Mouse (Mus musculus): Measurements from ENCODE around the gene Adamts17. TPM values are rescaled to one million over a fixed set of nuclear protein-coding genes. Genes with fewer than 3 reads are reported as not detected.

Adamts17 gene
- polyA plus RNA-seq, 1 experiment: not detected

DNA sequence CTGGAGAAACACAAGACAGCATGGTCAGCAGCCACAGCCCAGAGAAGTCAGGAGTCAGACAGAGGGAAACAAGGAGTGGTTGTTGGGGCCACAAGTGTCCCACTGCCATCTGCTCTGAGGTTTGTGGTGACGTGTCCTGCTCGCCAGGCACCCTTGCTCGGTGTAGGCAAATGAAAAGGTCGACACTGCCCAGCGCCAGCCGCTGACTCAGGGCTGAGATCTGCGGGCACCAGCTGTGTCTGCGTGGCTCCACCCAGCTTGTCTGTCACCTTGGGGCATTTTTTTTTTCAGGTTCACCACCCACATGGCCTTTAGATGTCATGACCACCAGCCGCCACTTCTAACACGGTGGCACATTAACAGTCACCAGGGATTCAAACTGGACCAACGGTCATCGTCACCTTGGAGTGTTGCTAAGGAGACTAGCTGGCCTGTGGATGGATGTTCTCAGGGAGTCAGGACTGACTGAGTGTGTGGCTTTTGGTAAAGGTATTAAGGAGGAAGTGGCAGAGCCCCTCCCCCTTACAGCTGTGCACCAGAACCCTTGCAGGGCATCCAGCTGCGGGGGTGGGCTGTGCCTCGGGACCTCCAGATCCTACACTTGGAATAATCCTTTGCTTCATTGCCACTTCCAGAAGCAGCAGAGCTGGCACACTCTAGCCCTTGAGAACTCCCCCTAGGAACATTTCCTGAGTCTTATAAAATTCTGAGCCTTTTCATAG is 273.1 kb downstream of the Adamts17 start:
- Histone ChIP-seq H3K36me3 (replicated peaks; ENCODE audit: low read length) (no peaks in the 10 kb centered on the region), H3K27me3 (replicated peaks) (peaks cover 4% of the 10 kb centered on the region), H3K9me3 (peaks cover 22% of the 10 kb centered on the region), H3K4me1 (peaks cover 4% of the 10 kb centered on the region; the same call in 1 of the 2 replicates), H3K4me3 (replicated peaks) (no peak overlapping the region)
- TF ChIP-seq GATA1 (IDR thresholded peaks at IDR 0.05; ENCODE audit: borderline replicate concordance, low read length) (no peak), FLI1 (IDR thresholded peaks at IDR 0.05; ENCODE audit: low read length) (no peak)

- Histone ChIP-seq H3K9me3 (peaks cover 29% of the 10 kb centered on the region), H3K36me3 (replicated peaks; ENCODE audit: low read length) (no peaks in the 10 kb centered on the region)
- TF ChIP-seq GATA1 (IDR thresholded peaks at IDR 0.05; ENCODE audit: borderline replicate concordance, low read length): no peak
- TF ChIP-seq FLI1 (IDR thresholded peaks at IDR 0.05; ENCODE audit: low read length): no peak
Observed at GRCm38 (mm10) chr7:67114056-67114455, 274.5 kb downstream of the Adamts17 start.

GRCm38 (mm10) chr7:67115056-67115455 is 275.5 kb downstream of the Adamts17 start:
- Histone ChIP-seq H3K36me3 (replicated peaks; ENCODE audit: low read length) (no peaks in the 10 kb centered on the region), H3K4me1 (peaks cover 4% of the 10 kb centered on the region; the same call in 1 of the 2 replicates), H3K9me3 (peaks cover 29% of the 10 kb centered on the region), H3K4me3 (replicated peaks) (no peak overlapping the region), H3K27me3 (replicated peaks) (peaks cover 3% of the 10 kb centered on the region)
- TF ChIP-seq FLI1 (IDR thresholded peaks at IDR 0.05; ENCODE audit: low read length) (no peak), GATA1 (IDR thresholded peaks at IDR 0.05; ENCODE audit: borderline replicate concordance, low read length) (no peak)

More at GRCm38 (mm10) chr7:67114056-67114455, 274.5 kb downstream of the Adamts17 start:
- Histone ChIP-seq H3K27me3 (replicated peaks) (peaks cover 3% of the 10 kb centered on the region), H3K4me1 (peaks cover 4% of the 10 kb centered on the region; the same call in 1 of the 2 replicates), H3K4me3 (replicated peaks) (peak overlapping the region; percentile 29)

DNA sequence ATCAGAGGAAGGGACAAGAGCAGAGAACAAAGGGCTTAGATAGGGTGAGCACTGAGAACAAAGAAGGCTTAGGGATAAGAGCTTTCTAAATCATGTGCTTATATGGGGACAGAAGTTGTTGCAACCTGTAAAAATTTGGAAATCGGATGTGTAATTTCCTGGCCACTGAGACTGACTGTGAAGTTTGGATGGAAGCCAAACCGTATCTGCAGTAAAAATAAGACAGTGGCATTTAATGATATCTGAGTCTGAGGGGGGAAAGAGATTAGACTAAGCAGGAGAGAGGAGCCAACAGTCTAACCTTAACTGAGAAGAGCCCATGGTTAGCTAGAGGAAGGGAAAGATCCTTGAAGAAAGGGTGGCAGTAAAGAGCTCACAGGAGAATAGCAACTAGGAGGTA is 295.6 kb downstream of the Adamts17 start:
- no peaks in the 10 kb centered on the region for H3K4me1 ChIP-seq
- H3K4me3 ChIP-seq (replicated peaks): no peak overlapping the region
- no peaks in the 10 kb centered on the region for H3K9me3 ChIP-seq
- H3K36me3 ChIP-seq (replicated peaks; ENCODE audit: low read length): no peaks in the 10 kb centered on the region
- TF ChIP-seq GATA1 (IDR thresholded peaks at IDR 0.05; ENCODE audit: borderline replicate concordance, low read length) (no peak), FLI1 (IDR thresholded peaks at IDR 0.05; ENCODE audit: low read length) (no peak)
- H3K27me3 ChIP-seq (replicated peaks): peaks cover 9% of the 10 kb centered on the region

DNA sequence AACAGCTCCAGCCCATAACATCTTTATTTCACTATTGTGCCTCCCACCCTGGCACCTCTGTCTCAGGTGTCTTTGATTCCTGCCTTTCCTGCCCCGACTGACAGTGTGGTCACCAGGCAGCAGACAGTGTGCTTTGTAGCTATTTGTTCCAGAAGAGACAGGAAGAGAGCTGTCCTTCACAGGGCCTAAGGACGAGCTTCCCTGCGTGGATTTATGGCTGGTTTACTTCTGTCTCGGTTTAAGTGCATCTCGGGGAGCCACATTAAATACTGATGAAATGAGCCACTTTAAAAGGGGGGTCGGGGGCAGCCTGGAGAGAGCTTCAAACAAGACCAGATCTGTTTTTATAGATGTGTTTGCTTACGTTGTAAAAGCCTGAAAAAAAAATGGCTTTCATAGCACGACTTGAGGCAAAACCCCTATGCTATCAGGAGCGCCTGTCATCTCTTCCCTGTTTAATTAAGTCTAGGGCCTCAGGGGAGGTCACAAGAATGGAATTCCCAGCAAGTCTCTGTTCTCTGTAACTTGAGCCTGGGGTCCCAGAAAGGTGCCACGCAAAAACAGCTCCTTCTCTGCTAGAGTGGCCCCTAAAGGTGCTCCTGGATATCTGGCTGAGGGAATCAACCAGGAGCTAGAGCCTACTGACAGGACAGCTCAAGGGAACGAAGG is 302.9 kb downstream of the Adamts17 start:
- TF ChIP-seq GATA1 (IDR thresholded peaks at IDR 0.05; ENCODE audit: borderline replicate concordance, low read length) (no peak), FLI1 (IDR thresholded peaks at IDR 0.05; ENCODE audit: low read length) (no peak)

DNA sequence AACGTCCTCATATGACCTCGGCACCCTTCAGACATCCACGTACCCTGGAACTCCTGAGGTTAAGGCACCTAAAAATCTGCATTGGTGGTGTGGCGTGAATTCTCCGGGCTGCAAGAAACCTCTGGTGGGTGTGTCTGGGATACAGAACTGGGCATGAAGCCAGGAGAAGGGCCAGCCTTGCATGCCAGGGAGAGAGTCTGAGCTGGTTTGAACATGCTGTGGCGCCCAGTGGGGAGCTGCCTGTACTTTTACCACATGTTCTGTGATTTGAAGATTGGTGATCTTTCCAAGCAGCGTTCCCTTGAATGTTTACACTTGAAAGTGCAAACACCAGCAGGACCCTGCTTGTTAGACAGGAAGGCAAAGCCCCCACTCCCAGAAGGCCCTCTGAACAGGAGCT is 306.2 kb downstream of the Adamts17 start:
- Histone ChIP-seq H3K4me3 (replicated peaks) (no peak overlapping the region), H3K9me3 (no peaks in the 10 kb centered on the region), H3K27me3 (replicated peaks) (peaks cover 4% of the 10 kb centered on the region), H3K4me1 (no peaks in the 10 kb centered on the region), H3K36me3 (replicated peaks; ENCODE audit: low read length) (no peaks in the 10 kb centered on the region)
- TF ChIP-seq GATA1 (IDR thresholded peaks at IDR 0.05; ENCODE audit: borderline replicate concordance, low read length): no peak
- no peak for TF ChIP-seq FLI1 (IDR thresholded peaks at IDR 0.05; ENCODE audit: low read length)

More for the DNA sequence above, 302.9 kb downstream of the Adamts17 start:
- Histone ChIP-seq H3K9me3 (no peaks in the 10 kb centered on the region), H3K4me3 (replicated peaks) (no peak overlapping the region), H3K4me1 (no peaks in the 10 kb centered on the region), H3K27me3 (replicated peaks) (peaks cover 13% of the 10 kb centered on the region), H3K36me3 (replicated peaks; ENCODE audit: low read length) (no peaks in the 10 kb centered on the region)

DNA sequence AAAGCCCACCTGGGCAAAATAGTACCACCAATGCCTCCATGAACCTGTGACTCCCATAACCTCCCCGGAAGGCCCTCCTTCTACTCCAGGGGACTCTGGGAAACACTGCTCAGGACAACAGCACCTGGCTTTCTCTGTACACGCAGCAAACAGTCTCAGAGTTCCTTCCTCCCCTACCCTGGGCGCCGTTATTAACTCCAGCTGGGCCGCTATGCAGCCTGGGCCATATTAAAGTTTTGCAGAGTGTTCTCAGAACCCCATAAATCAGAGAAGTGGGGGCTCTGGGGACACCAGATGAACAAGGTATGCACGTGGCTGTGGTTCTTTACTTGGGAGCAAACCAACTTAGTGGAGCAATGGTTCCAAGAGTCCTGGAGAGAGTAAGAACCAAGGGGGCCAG is 306.6 kb downstream of the Adamts17 start:
- H3K36me3 ChIP-seq (replicated peaks; ENCODE audit: low read length): no peaks in the 10 kb centered on the region
- no peak overlapping the region for H3K4me3 ChIP-seq (replicated peaks)
- H3K4me1 ChIP-seq: no peaks in the 10 kb centered on the region
- no peaks in the 10 kb centered on the region for H3K9me3 ChIP-seq
- no peak for TF ChIP-seq FLI1 (IDR thresholded peaks at IDR 0.05; ENCODE audit: low read length)
- TF ChIP-seq GATA1 (IDR thresholded peaks at IDR 0.05; ENCODE audit: borderline replicate concordance, low read length): no peak
- H3K27me3 ChIP-seq (replicated peaks): peaks cover 4% of the 10 kb centered on the region

DNA sequence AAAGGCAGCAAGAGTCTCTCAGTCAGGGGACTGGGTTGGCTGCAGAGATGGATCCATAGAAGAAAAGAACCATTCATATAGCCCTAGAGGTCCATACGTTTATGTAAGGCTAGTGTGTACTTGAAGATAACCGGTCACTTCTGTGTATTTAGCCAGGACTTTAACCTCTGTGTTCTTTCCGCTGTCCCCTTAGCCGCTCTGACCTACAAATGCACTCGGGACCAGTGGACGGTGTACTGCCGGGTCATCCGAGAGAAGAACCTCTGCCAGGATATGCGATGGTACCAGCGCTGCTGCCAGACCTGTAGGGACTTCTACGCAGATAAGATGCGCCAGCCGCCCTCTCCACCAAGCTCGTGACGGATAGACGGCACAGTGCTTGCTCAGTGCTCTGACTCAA is 310.2 kb downstream of the Adamts17 start:
- TF ChIP-seq GATA1 (IDR thresholded peaks at IDR 0.05; ENCODE audit: borderline replicate concordance, low read length): no peak
- TF ChIP-seq FLI1 (IDR thresholded peaks at IDR 0.05; ENCODE audit: low read length): no peak
- Histone ChIP-seq H3K27me3 (replicated peaks) (no peaks in the 10 kb centered on the region), H3K4me3 (replicated peaks) (no peak overlapping the region), H3K4me1 (no peaks in the 10 kb centered on the region), H3K36me3 (replicated peaks; ENCODE audit: low read length) (no peaks in the 10 kb centered on the region), H3K9me3 (no peaks in the 10 kb centered on the region)

GRCm38 (mm10) chr7:67152626-67153025 is 313.1 kb downstream of the Adamts17 start:
- H3K36me3 ChIP-seq (replicated peaks; ENCODE audit: low read length): no peaks in the 10 kb centered on the region
- no peaks in the 10 kb centered on the region for H3K9me3 ChIP-seq
- no peak overlapping the region for H3K4me3 ChIP-seq (replicated peaks)
- TF ChIP-seq FLI1 (IDR thresholded peaks at IDR 0.05; ENCODE audit: low read length) (no peak), GATA1 (IDR thresholded peaks at IDR 0.05; ENCODE audit: borderline replicate concordance, low read length) (no peak)
- no peaks in the 10 kb centered on the region for H3K27me3 ChIP-seq (replicated peaks)
- no peaks in the 10 kb centered on the region for H3K4me1 ChIP-seq

GRCm38 (mm10) chr7:67162135-67162534 is 322.6 kb downstream of the Adamts17 start:
- peaks cover 12% of the 10 kb centered on the region; the same call in 1 of the 2 replicates for H3K9me3 ChIP-seq
- TF ChIP-seq GATA1 (IDR thresholded peaks at IDR 0.05; ENCODE audit: borderline replicate concordance, low read length) (no peak), FLI1 (IDR thresholded peaks at IDR 0.05; ENCODE audit: low read length) (no peak)
- H3K4me1 ChIP-seq: peaks cover under 1% of the 10 kb centered on the region; the same call in 1 of the 2 replicates
- H3K27me3 ChIP-seq (replicated peaks): peaks cover 4% of the 10 kb centered on the region
- H3K4me3 ChIP-seq (replicated peaks): no peak overlapping the region
- H3K36me3 ChIP-seq (replicated peaks; ENCODE audit: low read length): no peaks in the 10 kb centered on the region

Measured in megakaryocyte, embryonic 14.5 days (primary cell).